8 mouse cellular contexts compared by ENCODE assay signal in the genomic region with DNA sequence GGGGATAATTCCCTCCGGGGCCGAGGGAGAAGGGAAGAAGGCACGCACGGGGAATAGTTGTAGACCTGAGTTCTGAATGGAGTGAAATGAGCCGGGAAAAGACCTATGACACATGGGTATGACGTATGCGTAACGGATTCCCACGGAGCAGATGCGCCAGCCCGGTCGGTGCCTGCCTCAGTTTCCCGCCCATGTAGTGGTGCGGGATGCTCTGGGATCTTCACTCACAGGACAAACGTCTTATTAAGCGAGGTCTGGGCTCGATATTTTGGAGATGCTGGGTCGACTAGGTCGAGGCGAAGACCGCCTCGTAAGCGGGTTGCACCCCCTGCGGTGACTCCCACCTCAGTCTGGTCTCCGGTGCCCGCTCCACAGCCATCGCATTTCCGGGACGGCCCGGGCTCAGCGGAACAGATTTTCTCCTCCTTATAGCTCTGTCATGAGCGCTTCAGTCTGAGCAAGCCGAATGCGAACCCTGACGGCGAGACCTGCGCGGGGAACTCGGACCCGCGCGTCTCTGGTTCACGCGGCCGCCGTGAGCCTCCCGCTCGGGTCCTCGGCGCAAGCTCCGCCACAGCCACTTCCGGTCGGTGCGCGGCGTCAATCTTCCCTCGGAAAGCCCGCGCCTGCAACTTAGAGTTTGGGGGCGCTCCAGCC. TPM values are rescaled to one million over a fixed set of nuclear protein-coding genes. Genes with fewer than 3 reads are reported as not detected.
DNase-seq lines count a peak whose midpoint lies in the region; ATAC-seq lines count a peak whose summit lies in the region.

Gene Zdhhc6 (minus strand): TSS at position 581 of the 657 bp plus-strand sequence.

- H3K9me3 ChIP-seq in hindbrain, embryonic 12.5 days (replicated peaks), result no peaks in the 10 kb centered on the region
- H3K9me3 ChIP-seq in lung, embryonic 16.5 days (ENCODE audit: control insufficient read depth, low read length), result no peaks in the 10 kb centered on the region

- peak; percentile 85 for ATAC-seq in hindbrain, embryonic 12.5 days (ENCODE audit: low FRiP score)
- ATAC-seq in lung, embryonic 16.5 days (ENCODE audit: low read depth), result peak; percentile 83

- peak within 1 kb of the TSS; percentile 97 for H3K4me2 ChIP-seq in hindbrain, embryonic 12.5 days (replicated peaks)
- peak within 1 kb of the TSS; percentile 89 for H3K4me2 ChIP-seq in lung, embryonic 16.5 days (ENCODE audit: low read depth, low read length)

- peaks cover 14% of the 10 kb centered on the region for H3K36me3 ChIP-seq in hindbrain, embryonic 12.5 days
- H3K36me3 ChIP-seq in lung, embryonic 16.5 days (ENCODE audit: control insufficient read depth, insufficient read depth, low read length), result peaks cover 8% of the 10 kb centered on the region

- peak within 1 kb of the TSS; percentile 83 for H3K9ac ChIP-seq in hindbrain, embryonic 12.5 days
- H3K9ac ChIP-seq in lung, embryonic 16.5 days (ENCODE audit: low read length), result peak within 1 kb of the TSS; percentile 92

- peaks cover 26% of the 10 kb centered on the region for H3K4me1 ChIP-seq in hindbrain, embryonic 12.5 days
- H3K4me1 ChIP-seq in lung, embryonic 16.5 days (replicated peaks; ENCODE audit: control insufficient read depth, insufficient read depth, low read length), result peaks cover 14% of the 10 kb centered on the region

- no peaks in the 10 kb centered on the region for H3K27me3 ChIP-seq in hindbrain, embryonic 12.5 days
- no peaks in the 10 kb centered on the region for H3K27me3 ChIP-seq in lung, embryonic 16.5 days (ENCODE audit: control insufficient read depth, insufficient read depth, low read depth, low read length)

- WGBS in hindbrain, embryonic 12.5 days, result under 1% methylated on average over 58 of the region's 60 CpGs
- WGBS in lung, embryonic 16.5 days, result under 1% methylated on average over 60 of the region's 60 CpGs

- peak within 1 kb of the TSS; percentile 84 for H3K4me3 ChIP-seq in hindbrain, embryonic 12.5 days
- H3K4me3 ChIP-seq in lung, embryonic 16.5 days (ENCODE audit: low read length), result peak within 1 kb of the TSS; percentile 94

- H3K27ac ChIP-seq in hindbrain, embryonic 12.5 days, result peak within 1 kb of the TSS; percentile 80
- peak within 1 kb of the TSS; percentile 91 for H3K27ac ChIP-seq in lung, embryonic 16.5 days (ENCODE audit: low read length)

- peak; percentile 46 for DNase-seq in WW6 (ENCODE audit: low read depth, low spot score)
- DNase-seq in cerebellum, postnatal 36 days, result peak; percentile 86 to 89
- DNase-seq in frontal cortex, postnatal 36 days (ENCODE audit: low spot score in 2 of 2), result peak; percentile 79 to 88
- DNase-seq in layer of hippocampus, postnatal 10 days (ENCODE audit: low spot score in 2 of 2), result peak; percentile 88 to 90
- peak; percentile 81 for DNase-seq in ovary, postnatal 14 days (ENCODE audit: low spot score)
- DNase-seq in urinary bladder, adult 18-20 months (ENCODE audit: low spot score in 2 of 2), result peak; percentile 54 to 90

RNA-seq across cellular contexts. Expression of gene Zdhhc6, which starts in this region (rescaled TPM):
- 88.4 and 90.1 TPM in 2 replicates for polyA plus RNA-seq in hindbrain, embryonic 12.5 days (2016; fragmentation: Nextera tagmentation; extraction: Ambion mirVana)
- total RNA-seq in layer of hippocampus, postnatal 10 days (2021), result 10 to 100 TPM; 27.1 to 29.2 TPM
- 101 and 110 TPM in 2 replicates for polyA plus RNA-seq in lung, embryonic 16.5 days (2015; fragmentation: Nextera tagmentation; extraction: Ambion mirVana)

Comparison
In these comparisons a context has a peak if more than half of its experiments do, and no peak if none do; other contexts are left out.
1. Peak in every context shown above with its lines: DNase-seq, ATAC-seq, H3K4me3 ChIP-seq and H3K27ac ChIP-seq.